Mouse (Mus musculus): ENCODE measurements around the gene Tppp2.
"Not testable (repeated sequence)": the region's sequence is repeated elsewhere in the genome, so short reads cannot be mapped to it uniquely, and the experiment has no call there.

Tppp2 gene

GRCm38 (mm10) chr14:51911301-51911700, 6.9 kb upstream of the Tppp2 start:
- DNase-seq (ENCODE audit: low spot score in 2 of 2) = no peak

DNA sequence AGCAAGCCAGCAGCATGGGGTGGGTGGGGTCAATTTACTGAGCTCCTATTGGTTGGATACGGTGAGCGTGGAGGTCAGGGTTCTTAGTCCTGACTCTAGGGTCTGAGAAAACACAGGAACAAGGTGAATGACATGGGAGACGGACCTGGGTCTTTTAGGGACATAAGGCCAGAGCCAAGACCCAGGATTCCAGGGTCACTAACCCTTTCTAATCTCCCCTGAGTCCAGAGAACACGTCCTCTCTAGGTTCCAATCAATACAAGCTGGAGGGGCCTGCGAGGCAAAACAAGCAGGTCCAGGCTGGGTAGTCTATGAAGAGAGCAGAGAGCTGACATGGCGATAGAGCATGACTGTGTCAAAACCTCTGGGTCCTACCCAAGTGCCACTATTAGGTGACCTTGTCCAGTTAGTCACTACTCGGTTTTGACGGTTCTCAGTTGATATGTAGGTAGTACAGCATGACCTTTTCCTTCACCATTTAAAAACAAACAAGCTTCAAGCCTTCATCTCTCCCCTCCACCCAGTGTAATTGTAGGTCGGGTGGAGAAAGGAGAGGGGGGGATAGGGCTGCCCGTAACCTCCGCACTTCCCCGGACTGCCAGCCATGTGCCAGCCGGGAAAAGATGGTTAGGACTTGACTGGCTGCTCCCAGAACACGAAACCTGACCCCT, 5.7 kb upstream of the Tppp2 start:
- DNase-seq (ENCODE audit: low spot score in 2 of 2) = no peak

DNA sequence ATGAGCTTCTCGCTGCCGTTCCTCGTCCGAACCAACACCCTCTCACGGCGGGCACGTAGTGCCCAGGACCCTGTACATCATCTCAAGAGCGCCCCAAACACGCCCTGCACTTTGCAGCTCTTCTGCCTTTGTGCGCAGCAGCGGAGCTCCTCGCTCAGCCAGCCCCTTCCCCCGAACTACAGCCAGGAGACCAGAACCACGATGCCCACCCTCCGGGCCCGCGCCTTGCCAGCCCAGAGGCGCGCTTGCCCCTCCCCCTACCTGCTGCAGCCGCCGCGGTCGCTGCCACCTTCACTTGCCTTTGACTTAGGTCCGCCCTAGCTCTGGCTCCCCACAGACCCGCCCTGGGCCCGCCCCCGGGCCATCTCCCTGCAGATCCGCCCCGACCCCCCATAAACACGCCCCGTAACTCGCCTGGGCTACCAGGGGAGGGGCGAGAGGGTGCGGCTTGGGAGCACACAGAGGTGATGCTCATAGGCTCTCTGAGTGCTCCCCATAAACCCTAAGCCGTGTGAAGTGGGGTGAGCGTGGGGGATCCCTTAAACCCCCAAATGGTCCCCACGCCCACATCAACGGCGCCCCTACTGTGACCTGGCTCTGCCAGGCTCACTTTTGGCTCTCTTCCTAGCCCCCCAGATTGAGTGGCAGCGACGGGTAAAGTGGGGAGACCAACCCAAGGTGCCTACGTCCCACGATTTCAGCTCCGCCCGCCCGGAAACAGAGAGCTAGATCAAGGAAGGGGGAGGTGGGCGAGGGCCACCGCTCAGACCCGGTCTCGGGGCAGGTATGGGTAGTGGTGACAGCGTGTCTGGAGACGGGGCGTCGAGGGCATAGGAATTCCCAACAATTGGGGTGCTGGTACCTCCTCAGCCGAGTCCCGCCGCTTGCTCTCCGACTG, 4.9 kb upstream of the Tppp2 start:
- DNase-seq (ENCODE audit: low spot score in 2 of 2) = peak; percentile 46 to 58

- DNase-seq (ENCODE audit: low spot score in 2 of 2) = peak; percentile 62 to 68
Measured at GRCm38 (mm10) chr14:51913960-51914762, 4.1 kb upstream of the Tppp2 start, which contains the start of gene Ndrg2. Gene Ndrg2, minus strand, starts transcription at chr14:51914158.

DNA sequence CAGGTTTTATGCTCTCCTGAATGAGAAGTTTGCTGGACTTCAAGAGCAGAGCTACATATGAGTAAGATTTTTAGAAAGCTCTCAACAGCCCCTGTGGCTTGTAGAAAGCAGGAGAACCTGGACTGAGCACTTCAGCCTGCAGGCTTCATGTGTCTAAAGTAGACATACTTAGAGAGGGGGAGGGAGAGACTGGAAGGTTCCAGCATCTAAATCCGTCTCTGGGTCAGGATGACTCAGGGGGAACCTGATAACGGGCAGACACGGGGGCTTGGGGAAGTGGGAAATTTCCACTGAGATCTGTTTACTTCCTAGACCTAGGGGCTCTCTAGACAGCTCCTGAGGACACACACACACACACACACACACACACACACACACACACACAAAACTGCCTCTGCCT, 3.2 kb upstream of the Tppp2 start:
- DNase-seq (ENCODE audit: low spot score in 2 of 2) = no peak

- no peak for DNase-seq (ENCODE audit: low spot score in 2 of 2)
Measured at GRCm38 (mm10) chr14:51916539-51916938, 1.7 kb upstream of the Tppp2 start.

GRCm38 (mm10) chr14:51918966-51919365, 741 bp downstream of the Tppp2 start:
- no peak for DNase-seq (ENCODE audit: low spot score in 2 of 2)

- DNase-seq (ENCODE audit: low spot score in 2 of 2) = peak; percentile 53 to 61
Measured at GRCm38 (mm10) chr14:51921759-51922570, 3.7 kb downstream of the Tppp2 start.

DNA sequence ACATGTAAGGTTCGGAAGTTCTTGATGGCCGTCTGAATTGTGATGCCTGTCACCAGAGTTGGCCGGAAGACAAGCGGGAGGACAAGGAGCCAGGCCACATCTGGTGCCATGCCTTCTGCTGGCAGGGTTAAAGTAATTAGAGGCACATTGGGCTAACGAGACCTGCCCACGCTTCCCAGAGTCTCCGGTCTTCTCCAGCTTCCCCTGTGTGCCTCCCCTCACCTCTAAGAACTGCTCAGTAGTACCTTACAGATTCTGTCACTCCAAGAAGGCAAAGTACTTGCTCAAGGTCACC, 4.3 kb downstream of the Tppp2 start, which contains the start of gene Rnase13:
Rnase13 (minus strand) TSS at position 203 of the 295 bp plus-strand sequence.
- DNase-seq (ENCODE audit: low spot score in 2 of 2) = no peak

DNA sequence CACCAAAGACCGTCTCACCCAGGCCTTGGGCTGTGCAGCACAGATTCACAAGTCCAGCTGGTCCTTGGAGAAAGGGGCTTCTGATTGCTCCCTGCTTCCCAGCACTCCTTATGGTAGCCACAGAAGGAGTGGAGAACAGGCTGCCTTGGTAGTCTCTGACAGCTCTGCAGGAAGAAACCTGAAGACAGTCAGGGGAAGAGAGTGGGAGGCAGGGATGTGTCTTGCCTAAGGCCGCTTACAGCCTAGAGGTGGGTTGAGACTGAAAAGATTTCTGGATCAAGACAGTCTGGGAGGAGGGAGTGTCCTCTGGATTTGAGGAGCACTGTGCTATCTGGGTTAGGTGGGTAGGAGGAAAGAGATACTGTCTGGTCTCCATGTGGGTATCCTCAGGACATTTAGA, 4.7 kb downstream of the Tppp2 start:
- no peak for DNase-seq (ENCODE audit: low spot score in 2 of 2)

DNA sequence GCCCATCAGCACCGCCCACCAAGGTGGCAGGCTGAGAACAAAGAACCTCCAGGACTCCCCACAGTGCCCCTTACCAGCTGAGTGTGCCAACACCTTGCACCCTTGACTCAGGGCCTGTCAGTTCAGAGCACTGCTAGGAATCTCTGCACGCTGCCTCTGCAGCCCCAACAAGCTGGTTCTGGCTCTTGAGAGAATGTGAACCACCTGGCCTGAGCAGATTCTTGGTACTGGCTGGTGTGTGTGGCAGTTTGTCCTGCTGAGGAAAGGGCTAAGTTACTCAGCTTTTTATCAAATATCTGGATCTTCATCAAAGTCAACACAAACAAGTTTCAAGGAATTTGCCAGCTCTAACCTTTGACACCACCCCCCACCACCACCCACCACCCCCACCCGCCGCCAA, 5.3 kb downstream of the Tppp2 start:
- no peak for DNase-seq (ENCODE audit: low spot score in 2 of 2)

GRCm38 (mm10) chr14:51926930-51927329, 8.7 kb downstream of the Tppp2 start:
- not testable (repeated sequence) for DNase-seq (ENCODE audit: low spot score in 2 of 2)

- DNase-seq (ENCODE audit: low spot score in 2 of 2) = peak; percentile 52 to 64
Measured at GRCm38 (mm10) chr14:51929309-51929943, 11.2 kb downstream of the Tppp2 start.

- no peak for DNase-seq (ENCODE audit: low spot score in 2 of 2)
Measured at GRCm38 (mm10) chr14:51929968-51930367, 11.7 kb downstream of the Tppp2 start.

DNA sequence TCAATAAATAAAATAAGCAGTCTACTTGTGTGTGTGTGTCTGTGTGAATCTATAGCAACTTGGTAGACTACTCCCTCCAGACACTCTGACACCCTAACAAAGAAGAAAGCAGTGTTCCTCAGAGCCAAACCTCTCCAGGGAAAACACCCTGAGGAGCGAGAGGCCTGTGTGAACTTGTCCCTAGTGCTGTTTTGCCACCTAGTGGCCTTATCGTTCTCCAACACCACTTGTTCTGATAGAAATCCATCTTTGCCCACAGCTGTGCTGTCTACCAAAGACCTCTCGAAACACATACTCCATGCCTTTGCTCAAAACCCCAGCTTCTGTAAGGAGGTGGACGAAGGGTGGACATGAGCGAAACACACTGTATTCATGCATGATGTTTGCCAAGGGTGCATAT, 12.6 kb downstream of the Tppp2 start:
- DNase-seq (ENCODE audit: low spot score in 2 of 2) = peak; percentile 36 to 47

DNA sequence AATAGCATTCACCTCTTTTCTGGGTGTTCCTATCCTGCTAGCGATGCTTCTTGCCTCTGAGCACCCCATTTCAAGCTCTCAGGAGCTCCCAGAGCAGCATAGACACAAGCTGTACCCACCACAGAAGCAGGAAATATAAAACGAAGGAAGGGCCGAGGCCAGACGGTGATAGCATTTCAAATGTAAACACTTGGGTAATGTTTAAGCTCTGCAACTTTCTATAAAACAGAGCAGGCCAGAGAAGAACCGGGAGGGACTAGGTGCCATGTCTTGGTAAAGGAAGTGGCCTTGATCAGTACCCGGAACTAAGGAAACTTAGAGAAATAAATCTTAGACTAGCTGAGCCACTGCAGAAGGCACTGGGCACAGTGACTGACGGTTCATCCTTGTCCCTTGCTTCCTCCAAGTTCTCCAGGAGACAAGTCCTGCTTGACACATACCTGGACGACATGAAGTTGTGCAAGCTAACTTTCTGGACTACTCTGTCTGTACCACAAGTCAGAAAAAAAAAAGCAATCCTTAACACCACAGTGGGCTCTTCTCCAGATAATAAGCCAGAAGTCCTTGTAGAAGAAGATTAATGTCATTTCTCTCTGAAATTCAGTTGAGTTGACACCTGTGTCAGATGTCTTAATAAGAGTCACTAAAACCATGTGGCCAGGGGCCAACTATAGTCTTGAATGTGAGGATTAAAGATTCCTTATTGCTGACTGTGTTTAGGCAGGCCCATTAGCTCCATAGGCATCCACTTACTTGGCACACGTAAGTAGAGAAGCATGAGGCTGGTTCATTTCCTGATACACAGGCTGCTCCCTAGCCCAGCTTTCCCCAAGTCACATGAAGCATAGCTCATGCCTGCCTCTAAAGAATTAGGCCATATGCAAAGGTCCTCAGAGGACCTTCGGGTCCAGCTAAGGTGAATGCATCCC, 14.1 kb downstream of the Tppp2 start:
- DNase-seq (ENCODE audit: low spot score in 2 of 2) = no peak

DNA sequence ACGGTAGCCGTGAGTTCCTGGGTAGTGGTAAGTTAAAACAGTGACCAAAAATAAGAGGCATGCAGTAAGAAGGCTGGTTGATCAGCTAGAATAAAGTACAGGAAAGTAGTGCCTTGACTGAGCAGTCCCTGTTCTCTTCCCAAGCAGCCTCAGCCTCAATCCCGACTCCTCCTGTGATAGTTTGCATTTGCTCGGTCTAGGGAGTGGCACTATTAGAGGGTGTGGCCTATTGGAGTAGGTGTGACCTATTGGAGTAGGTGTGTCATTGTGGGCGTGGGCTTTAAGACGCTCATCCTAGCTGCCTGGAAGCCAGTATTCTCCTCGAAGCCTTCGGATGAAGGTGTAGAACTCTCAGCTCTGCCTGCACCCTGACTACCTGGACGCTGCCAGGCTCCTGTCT, 20.8 kb downstream of the Tppp2 start:
- DNase-seq (ENCODE audit: low spot score in 2 of 2) = no peak

GRCm38 (mm10) chr14:51940944-51941560, 22.8 kb downstream of the Tppp2 start:
- no peak for DNase-seq (ENCODE audit: low spot score in 2 of 2)

DNA sequence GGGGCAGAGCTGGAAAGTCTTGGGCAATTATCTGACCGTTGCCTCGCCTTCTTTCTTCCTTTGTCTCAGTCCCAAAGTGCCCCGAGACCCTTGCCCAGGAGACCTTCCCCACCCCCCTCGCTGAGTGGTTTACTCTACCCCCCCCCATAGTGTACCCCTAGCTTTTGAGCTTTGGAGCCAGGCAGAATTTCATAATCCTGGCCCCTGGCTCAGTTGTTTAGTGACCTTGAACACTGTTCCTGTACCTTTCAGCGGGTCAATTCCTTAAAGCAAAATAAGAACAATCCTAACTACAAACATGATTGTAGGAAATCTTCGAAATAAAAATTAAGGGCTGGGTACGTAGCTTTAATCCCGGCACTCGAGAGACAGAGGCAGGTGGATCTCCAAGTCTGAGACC, 23.4 kb downstream of the Tppp2 start:
- no peak for DNase-seq (ENCODE audit: low spot score in 2 of 2)
